Mouse (Mus musculus): ENCODE measurements around the gene Agfg1.

- TF ChIP-seq CTCF (IDR thresholded peaks at IDR 0.05 in 2 of 3, conservative IDR thresholded peaks at IDR 0.05 in 1 of 3; ENCODE audit: control insufficient read depth in 1 of 3, insufficient read depth in 1 of 3, low read depth in 2 of 3, low read length in 3 of 3, poor library complexity in 1 of 3, severe bottlenecking in 1 of 3), result no peak
- TF ChIP-seq TCF12 (IDR thresholded peaks at IDR 0.05; ENCODE audit: low read depth, low read length), result no peak
- TF ChIP-seq CHD1 (IDR thresholded peaks at IDR 0.05; ENCODE audit: low read depth, low read length), result no peak
- TF ChIP-seq MAZ (IDR thresholded peaks at IDR 0.05; ENCODE audit: low read depth, low read length), result no peak
- no peak for TF ChIP-seq POLR2A (IDR thresholded peaks at IDR 0.05; ENCODE audit: control insufficient read depth in 1 of 2, insufficient read depth in 1 of 2, low read depth in 1 of 2, low read length in 2 of 2, poor library complexity in 1 of 2)
- TF ChIP-seq MAFK (IDR thresholded peaks at IDR 0.05; ENCODE audit: borderline replicate concordance, low read depth, low read length), result no peak
- no peak for TF ChIP-seq JUND (IDR thresholded peaks at IDR 0.05; ENCODE audit: low read depth, low read length)
- TF ChIP-seq RCOR1 (IDR thresholded peaks at IDR 0.05; ENCODE audit: low read depth, low read length), result no peak
- TF ChIP-seq HCFC1 (IDR thresholded peaks at IDR 0.05; ENCODE audit: low read depth, low read length), result no peak
- TF ChIP-seq E2F4 (IDR thresholded peaks at IDR 0.05; ENCODE audit: borderline replicate concordance, low read depth, low read length), result no peak
- TF ChIP-seq ETS1 (IDR thresholded peaks at IDR 0.05; ENCODE audit: low read depth, low read length), result no peak
Observed at GRCm38 (mm10) chr1:82837579-82837978, 1.7 kb upstream of the Agfg1 start.
